Mouse (Mus musculus) left cerebral cortex, postnatal 10 days (tissue): ENCODE data around the gene Ccdc8. TPM values are rescaled to one million over a fixed set of nuclear protein-coding genes. Genes with fewer than 3 reads are reported as not detected.

Source experiments
- DNase-seq, 2 experiments: peaks; one replicate each; pipeline ENCODE4 v3.0.0; 2021 to 2022; ENCODE audit warnings: low spot score in 2 of 2, mixed read lengths in 1 of 2; ENCODE audit errors: extremely low spot score in 1 of 2
- intact Hi-C: fragments of 180-260 bp; cut with DNase I; formaldehyde crosslinking; loops from one replicate; pipeline ENCODE4 v1.15.1; 2025
- total RNA-seq, 2 experiments: library from RNA; stranded (reverse); gene quantifications; 2 replicates each; pipeline ENCODE4 v1.2.3; 2021

The Ccdc8 gene
- total RNA-seq, 2 experiments from 2014 or later, result 3.0 to 3.3 TPM

GRCm38 (mm10) chr7:17026710-17027587 lies 34.4 kb downstream of the Ccdc8 start:
- peak in 1 of 2 experiments; percentile 64 for DNase-seq
- intact Hi-C loops, result no loop called here

GRCm38 (mm10) chr7:17027588-17028343 lies 35.3 kb downstream of the Ccdc8 start, which contains the start of gene Ppp5c:
Gene Ppp5c, minus strand, starts transcription at chr7:17027924.
- intact Hi-C loops, result no loop called here
- peak; percentile 89 to 97 for DNase-seq

GRCm38 (mm10) chr7:17028923-17029322 lies 36.4 kb downstream of the Ccdc8 start:
- DNase-seq, result no peak
- intact Hi-C loops, result no loop called here

DNA sequence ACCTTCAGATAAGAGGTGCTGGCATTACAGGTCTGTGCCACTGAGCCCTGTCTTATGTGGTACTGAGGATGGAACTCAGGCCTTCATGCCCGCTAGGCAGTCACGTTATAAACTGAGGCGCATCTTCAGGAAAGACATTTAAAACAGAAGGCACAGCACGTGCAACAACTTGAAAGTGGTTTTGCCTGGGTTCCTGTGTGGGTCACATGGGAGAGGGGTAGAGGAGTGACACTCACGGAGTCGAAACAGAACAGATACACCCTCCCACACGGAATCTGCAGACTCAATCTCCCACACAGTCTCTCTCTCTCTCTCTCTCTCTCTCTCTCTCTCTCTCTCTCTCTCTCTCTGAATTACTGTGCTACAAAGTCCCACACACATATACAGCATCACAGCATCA lies 37.7 kb downstream of the Ccdc8 start:
- DNase-seq, result no peak
- intact Hi-C loops, result no loop called here

DNA sequence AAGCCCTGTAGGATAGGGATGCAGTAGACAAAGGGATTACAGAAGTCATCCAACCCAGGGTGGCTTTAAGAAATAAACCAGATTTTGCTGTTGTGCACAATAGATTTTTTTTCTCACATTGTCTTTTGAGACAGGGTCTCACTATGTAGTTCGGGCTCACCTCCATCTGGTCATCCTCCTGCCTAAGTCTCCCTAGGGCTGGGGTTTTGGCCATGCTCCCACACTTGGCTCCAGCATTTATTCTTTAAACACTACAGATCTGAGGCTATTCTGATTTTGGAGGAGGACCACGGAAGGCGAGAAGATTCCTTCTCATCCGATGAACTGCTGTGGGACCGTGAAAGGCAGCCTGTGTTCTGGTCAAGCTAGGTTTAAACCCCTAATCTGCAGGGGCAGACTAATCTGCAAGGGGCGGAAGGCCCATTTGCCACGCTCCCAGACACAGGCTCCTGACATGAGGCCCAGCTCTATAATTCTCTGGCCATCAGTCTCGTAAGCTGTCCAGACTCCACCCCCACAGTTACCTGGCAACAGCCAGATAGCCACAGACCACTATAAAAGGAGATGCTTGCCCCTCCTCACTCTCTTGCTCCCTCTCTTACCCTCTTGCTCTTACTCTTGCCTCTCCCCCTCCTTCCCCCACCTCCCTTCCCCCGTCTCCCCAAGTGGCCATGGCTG lies 45.6 kb downstream of the Ccdc8 start:
- DNase-seq, result no peak
- intact Hi-C loops, result no loop called here

DNA sequence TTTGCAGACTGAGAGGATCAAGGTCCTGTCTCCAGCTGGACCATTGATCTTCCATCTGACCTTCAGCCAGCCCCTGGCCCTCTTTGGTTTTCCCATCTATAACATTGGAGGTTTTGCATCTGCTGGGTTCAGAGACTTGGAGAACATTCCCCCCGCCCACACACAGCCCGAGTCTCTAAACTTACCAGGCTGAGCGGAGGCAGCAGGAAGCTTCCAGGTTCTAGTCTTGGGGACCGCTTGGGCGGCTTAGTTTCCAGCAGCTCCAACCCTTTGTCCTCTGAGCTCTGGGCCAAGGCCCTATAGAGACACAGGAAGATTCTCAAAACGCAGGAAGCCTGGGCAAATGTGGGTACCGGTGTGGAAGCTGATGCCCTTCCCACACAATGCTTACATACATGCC lies 46.9 kb downstream of the Ccdc8 start:
- intact Hi-C loops, result no loop called here
- DNase-seq, result no peak

- DNase-seq, result peak in 1 of 2 experiments; percentile 62
- intact Hi-C loops, result no loop called here
These were observed 53.2 kb downstream of the Ccdc8 start for GRCm38 (mm10) chr7:17045743-17046142.

Other genes with a start within 250 kb of the Ccdc8 start
- gene Slc1a5, start 211.4 kb upstream of the Ccdc8 start, total RNA-seq, result 1 to 10 TPM; 3.9 to 4.3 TPM
- gene Strn4, start 176.8 kb upstream of the Ccdc8 start, total RNA-seq, result 100 to 1,000 TPM; 269 to 272 TPM
- gene Fkrp, start 176.0 kb upstream of the Ccdc8 start, total RNA-seq, result 10 to 100 TPM; 49.9 to 51.7 TPM
- gene Prkd2, start 149.8 kb upstream of the Ccdc8 start, total RNA-seq, result 1 to 10 TPM; 6.4 to 6.8 TPM
- gene Dact3, start 117.4 kb upstream of the Ccdc8 start, total RNA-seq, result 100 to 1,000 TPM; 103 TPM
- under 1 TPM; 0.73 to 0.81 TPM for gene Gng8, start 100.9 kb upstream of the Ccdc8 start, total RNA-seq
- gene Ptgir, start 86.2 kb upstream of the Ccdc8 start, total RNA-seq, result under 1 TPM in 1 of 2 experiments, not detected in 1; 0.17 TPM
- gene Calm3, start 68.6 kb upstream of the Ccdc8 start, total RNA-seq, result 1,000 to 10,000 TPM; 2,071 to 2,081 TPM
- 100 to 1,000 TPM; 210 to 223 TPM for gene Pnmal2, start 48.0 kb upstream of the Ccdc8 start, total RNA-seq
- gene Pnmal1, start 33.0 kb upstream of the Ccdc8 start, total RNA-seq, result 10 to 100 TPM; 68.6 to 68.8 TPM
- 10 to 100 TPM; 52.6 to 57.6 TPM for gene Gm42372, start 9.6 kb upstream of the Ccdc8 start, total RNA-seq
- 100 to 1,000 TPM; 157 to 162 TPM for gene Ppp5c, start 35.2 kb downstream of the Ccdc8 start, total RNA-seq
- 10 to 100 TPM in 1 of 2 experiments, 1 to 10 TPM in 1; 6.5 to 16.9 TPM for gene Hif3a, start 69.7 kb downstream of the Ccdc8 start, total RNA-seq
- gene Psg16, start 81.3 kb downstream of the Ccdc8 start, total RNA-seq, result 1 to 10 TPM; 5.6 to 6.1 TPM
- gene Ceacam3, start 157.6 kb downstream of the Ccdc8 start, total RNA-seq, result under 1 TPM in 1 of 2 experiments, not detected in 1; 0.10 TPM
- gene Psg29, start 210.8 kb downstream of the Ccdc8 start, total RNA-seq, result not detected